Mouse (Mus musculus) left cerebral cortex, postnatal 10 days (tissue): ENCODE results near the gene Grik5. TPM values are rescaled to one million over a fixed set of nuclear protein-coding genes. Genes with fewer than 3 reads are reported as not detected.

Experiments used
- DNase-seq, 2 experiments: peaks; one replicate each; pipeline ENCODE4 v3.0.0; 2021 to 2022; ENCODE audit warnings: low spot score in 2 of 2, mixed read lengths in 1 of 2; ENCODE audit errors: extremely low spot score in 1 of 2
- intact Hi-C: fragments of 180-260 bp; cut with DNase I; formaldehyde crosslinking; loops from one replicate; pipeline ENCODE4 v1.15.1; 2025
- total RNA-seq, 2 experiments: library from RNA; stranded (reverse); gene quantifications; 2 replicates each; pipeline ENCODE4 v1.2.3; 2021

The Grik5 gene
- total RNA-seq, 2 experiments from 2014 or later = 226 to 237 TPM

- intact Hi-C loops = no loop called here
- peak; percentile 84 to 91 for DNase-seq
These were observed 66.6 kb downstream of the Grik5 start, which contains the start of gene Atp1a3 for GRCm38 (mm10) chr7:25005421-25006065. Atp1a3 (minus strand) TSS chr7:25005958.

GRCm38 (mm10) chr7:25004806-25005205 is 67.3 kb downstream of the Grik5 start:
- DNase-seq = peak in 1 of 2 experiments; percentile 56
- intact Hi-C loops = no loop called here

- peak in 1 of 2 experiments; percentile 57 for DNase-seq
- intact Hi-C loops = no loop called here
These were observed 68.2 kb downstream of the Grik5 start for GRCm38 (mm10) chr7:25003820-25004388.

GRCm38 (mm10) chr7:25003291-25003690 is 68.9 kb downstream of the Grik5 start:
- intact Hi-C loops = no loop called here
- peak in 1 of 2 experiments; percentile 64 for DNase-seq

GRCm38 (mm10) chr7:25000711-25001110 is 71.4 kb downstream of the Grik5 start:
- intact Hi-C loops = no loop called here

GRCm38 (mm10) chr7:25000211-25000610 is 71.9 kb downstream of the Grik5 start:
- intact Hi-C loops = no loop called here
- DNase-seq = no peak

More at GRCm38 (mm10) chr7:25000711-25001110, 71.4 kb downstream of the Grik5 start:
- DNase-seq = no peak

- DNase-seq = no peak
- intact Hi-C loops = no loop called here
These were observed 79.1 kb downstream of the Grik5 start for GRCm38 (mm10) chr7:24993081-24993480.

- intact Hi-C loops = no loop called here
- DNase-seq = no peak
These were observed 81.7 kb downstream of the Grik5 start for GRCm38 (mm10) chr7:24990478-24990877.

- intact Hi-C loops = no loop called here
- DNase-seq = no peak
These were observed 84.2 kb downstream of the Grik5 start for GRCm38 (mm10) chr7:24987941-24988340.

GRCm38 (mm10) chr7:24985799-24986198 is 86.3 kb downstream of the Grik5 start:
- no peak for DNase-seq
- intact Hi-C loops = no loop called here

- no peak for DNase-seq
- intact Hi-C loops = no loop called here
These were observed 87.8 kb downstream of the Grik5 start for GRCm38 (mm10) chr7:24984307-24984706.

GRCm38 (mm10) chr7:24983396-24983795 is 88.8 kb downstream of the Grik5 start:
- intact Hi-C loops = no loop called here
- no peak for DNase-seq

GRCm38 (mm10) chr7:24980439-24980838 is 91.7 kb downstream of the Grik5 start:
- intact Hi-C loops = no loop called here
- DNase-seq = no peak

- intact Hi-C loops = no loop called here
- DNase-seq = no peak
These were observed 93.4 kb downstream of the Grik5 start for GRCm38 (mm10) chr7:24978781-24979180.

- peak in 1 of 2 experiments; percentile 59 for DNase-seq
- intact Hi-C loops = no loop called here
These were observed 97.1 kb downstream of the Grik5 start for GRCm38 (mm10) chr7:24974893-24975595.

- intact Hi-C loops = no loop called here
- DNase-seq = no peak
These were observed 98.2 kb downstream of the Grik5 start for GRCm38 (mm10) chr7:24973902-24974301.

- no peak for DNase-seq
- intact Hi-C loops = no loop called here
These were observed 98.9 kb downstream of the Grik5 start for GRCm38 (mm10) chr7:24973208-24973607.

- DNase-seq = peak; percentile 93 to 94
- intact Hi-C loops = no loop called here
These were observed 99.9 kb downstream of the Grik5 start, which contains the start of gene Rabac1 for GRCm38 (mm10) chr7:24971972-24972893. Rabac1 (minus strand) TSS chr7:24972754.
